Mouse (Mus musculus): Measurements from ENCODE around the gene Znrd1.

- TF ChIP-seq CTCF (conservative IDR thresholded peaks at IDR 0.05; ENCODE audit: low read length) (no peak), NANOG (IDR thresholded peaks at IDR 0.05; ENCODE audit: borderline replicate concordance, low read length) (no peak), POU5F1 (IDR thresholded peaks at IDR 0.05; ENCODE audit: borderline replicate concordance, low read length) (no peak)
Measured at GRCm38 (mm10) chr17:36923491-36923890, 34.9 kb downstream of the Znrd1 start.

Measured in E14TG2a.4 (cell line).